In genomic region chr2:38346417-38346816, GRCm38 (mm10) we compare ENCODE assay signal across 18 mouse cellular contexts. TPM values are rescaled to one million over a fixed set of nuclear protein-coding genes. Genes with fewer than 3 reads are reported as not detected.
DNase-seq lines count a peak whose midpoint lies in the region; ATAC-seq and TF ChIP-seq lines count a peak whose summit lies in the region.
"Had no signal": no experiment of that assay in that cellular context is flagged by ENCODE, and none has a peak within 500 bp of the region (broad histone marks: within the 10 kb centered on the region; RNA-seq: fewer than 3 reads in every experiment).

No protein-coding gene starts in this region.

- H3K27me3 ChIP-seq in forebrain, embryonic 16.5 days (replicated peaks; ENCODE audit: control insufficient read depth, insufficient read depth, low read length): no peaks in the 10 kb centered on the region; the same call in none of the 2 replicates
- peaks cover 94% of the 10 kb centered on the region for H3K27me3 ChIP-seq in midbrain, embryonic 12.5 days

- peak overlapping the region; percentile 48 for H3K27ac ChIP-seq in cortical plate, adult 2 months (ENCODE audit: insufficient read depth, low read length)
- H3K27ac ChIP-seq in forebrain, embryonic 16.5 days (ENCODE audit: low read length): peak overlapping the region; percentile 96
- H3K27ac ChIP-seq in midbrain, embryonic 12.5 days (replicated peaks): peak overlapping the region; percentile 92
- H3K27ac ChIP-seq: neural tube, embryonic 13.5 days had no signal

- peak overlapping the region; percentile 94 for H3K4me2 ChIP-seq in forebrain, embryonic 16.5 days (ENCODE audit: low read length)
- H3K4me2 ChIP-seq in midbrain, embryonic 12.5 days (replicated peaks): peak overlapping the region; percentile 68
- H3K4me2 ChIP-seq: heart, embryonic 12.5 days had no signal

- ATAC-seq in forebrain, embryonic 16.5 days: no peak
- ATAC-seq in midbrain, embryonic 12.5 days (ENCODE audit: low FRiP score, low read depth): no peak
- ATAC-seq: intestine, postnatal 0 days had no signal

- peak overlapping the region; percentile 92 for H3K9ac ChIP-seq in forebrain, embryonic 16.5 days (replicated peaks; ENCODE audit: low read depth, low read length)
- H3K9ac ChIP-seq in midbrain, embryonic 12.5 days (replicated peaks): peak overlapping the region; percentile 67
- H3K9ac ChIP-seq: heart, embryonic 12.5 days; neural tube, embryonic 13.5 days had no signal

- 0 out of 2 replicates have a peak overlapping the region, but pooled peaks have one; percentile 15 for H3K4me3 ChIP-seq in cortical plate, adult 2 months (ENCODE audit: insufficient read depth, low read length)
- H3K4me3 ChIP-seq in forebrain, embryonic 16.5 days (replicated peaks; ENCODE audit: low read length): peak overlapping the region; percentile 54
- peak overlapping the region; percentile 44 for H3K4me3 ChIP-seq in midbrain, embryonic 12.5 days
- H3K4me3 ChIP-seq: heart, embryonic 12.5 days; neural tube, embryonic 13.5 days had no signal

- DNase-seq in embryo, embryonic 10.5 days (ENCODE audit: low spot score): peak; percentile 45
- no peak for DNase-seq in embryo, embryonic 9.5 days (ENCODE audit: extremely low spot score)
- no peak for DNase-seq in testis, postnatal 10 days (ENCODE audit: low spot score)
- DNase-seq in thymus, postnatal 0 days (ENCODE audit: low spot score): no peak
- DNase-seq in adipocyte (ENCODE audit: low spot score): no peak
- DNase-seq: adrenal gland, postnatal 14 days; cerebellum, postnatal 14 days; heart, postnatal 4 days; kidney, postnatal 25 days; lung, postnatal 36 days; right cerebral cortex, postnatal 4 days; thymus, adult 18-20 months had no signal

- no peaks in the 10 kb centered on the region for H3K36me3 ChIP-seq in forebrain, embryonic 16.5 days (ENCODE audit: control insufficient read depth, insufficient read depth)
- H3K36me3 ChIP-seq in midbrain, embryonic 12.5 days: no peaks in the 10 kb centered on the region
- H3K36me3 ChIP-seq: heart, embryonic 12.5 days; neural tube, embryonic 13.5 days had no signal

- H3K9me3 ChIP-seq in forebrain, embryonic 16.5 days (ENCODE audit: control insufficient read depth, low read length): no peaks in the 10 kb centered on the region
- H3K9me3 ChIP-seq in midbrain, embryonic 12.5 days: no peaks in the 10 kb centered on the region
- H3K9me3 ChIP-seq: heart, embryonic 12.5 days; neural tube, embryonic 13.5 days had no signal

- WGBS in forebrain, embryonic 16.5 days: 18% methylated on average over 6 of the region's 6 CpGs
- WGBS in midbrain, embryonic 12.5 days: 2% methylated on average over 6 of the region's 6 CpGs

- no peak for TF ChIP-seq POLR2A in cortical plate, adult 2 months (IDR thresholded peaks at IDR 0.05; ENCODE audit: extremely low read depth, insufficient read depth, low read length)

- TF ChIP-seq CTCF in cortical plate, adult 2 months (IDR thresholded peaks at IDR 0.05; ENCODE audit: extremely low read depth, insufficient read depth, low read length): no peak

- no peaks in the 10 kb centered on the region; the same call in 1 of the 2 replicates for H3K4me1 ChIP-seq in cortical plate, adult 2 months (ENCODE audit: control insufficient read depth, insufficient read depth, low read length)
- H3K4me1 ChIP-seq in forebrain, embryonic 16.5 days (replicated peaks; ENCODE audit: control insufficient read depth, insufficient read depth, low read length): peaks cover 57% of the 10 kb centered on the region
- peaks cover 53% of the 10 kb centered on the region for H3K4me1 ChIP-seq in midbrain, embryonic 12.5 days

RNA-seq across cellular contexts. Expression of gene Lhx2, which starts 7.3 kb away (rescaled TPM):
- polyA plus RNA-seq in cortical plate, adult 2 months (2012; rRNA removed): 82.4 and 83.3 TPM in 2 replicates
- 69.7 and 90.4 TPM in 2 replicates for polyA plus RNA-seq in forebrain, embryonic 16.5 days (2015; fragmentation: Nextera tagmentation; extraction: Ambion mirVana)
- polyA plus RNA-seq in midbrain, embryonic 12.5 days (2016; fragmentation: Nextera tagmentation; extraction: Ambion mirVana): 110 and 133 TPM in 2 replicates
- polyA plus RNA-seq in thymus, postnatal 0 days (2015; fragmentation: Nextera tagmentation; extraction: Ambion mirVana): 0.05 and 0.17 TPM in 2 replicates
- polyA plus RNA-seq: intestine, postnatal 0 days had no signal

RNA-seq across cellular contexts. Expression of gene Dennd1a, which starts 59.2 kb away (rescaled TPM):
- 44.5 and 44.8 TPM in 2 replicates for polyA plus RNA-seq in cortical plate, adult 2 months (2012; rRNA removed)
- polyA plus RNA-seq in forebrain, embryonic 16.5 days (2015; fragmentation: Nextera tagmentation; extraction: Ambion mirVana): 15.1 and 19.5 TPM in 2 replicates
- 25.6 and 26.2 TPM in 2 replicates for polyA plus RNA-seq in midbrain, embryonic 12.5 days (2016; fragmentation: Nextera tagmentation; extraction: Ambion mirVana)
- polyA plus RNA-seq in thymus, postnatal 0 days (2015; fragmentation: Nextera tagmentation; extraction: Ambion mirVana): 9.1 and 9.9 TPM in 2 replicates

Comparison
In these comparisons a context has a peak if more than half of its experiments do, and no peak if none do; other contexts are left out.
1. RNA of gene Lhx2, which starts 7.3 kb away (polyA plus RNA-seq): 110 to 133 TPM in midbrain, embryonic 12.5 days, 82.4 to 83.3 TPM in cortical plate, adult 2 months and 69.7 to 90.4 TPM in forebrain, embryonic 16.5 days; 0.05 to 0.17 TPM in thymus, postnatal 0 days; every median in the first group is over 10 times any median in the second.
2. Peak in every context shown above with its lines, with median percentiles within 50 percentile points of each other: H3K27ac ChIP-seq and H3K4me3 ChIP-seq.